Comparison of ENCODE assay signal across 8 mouse cellular contexts in the genomic region with DNA sequence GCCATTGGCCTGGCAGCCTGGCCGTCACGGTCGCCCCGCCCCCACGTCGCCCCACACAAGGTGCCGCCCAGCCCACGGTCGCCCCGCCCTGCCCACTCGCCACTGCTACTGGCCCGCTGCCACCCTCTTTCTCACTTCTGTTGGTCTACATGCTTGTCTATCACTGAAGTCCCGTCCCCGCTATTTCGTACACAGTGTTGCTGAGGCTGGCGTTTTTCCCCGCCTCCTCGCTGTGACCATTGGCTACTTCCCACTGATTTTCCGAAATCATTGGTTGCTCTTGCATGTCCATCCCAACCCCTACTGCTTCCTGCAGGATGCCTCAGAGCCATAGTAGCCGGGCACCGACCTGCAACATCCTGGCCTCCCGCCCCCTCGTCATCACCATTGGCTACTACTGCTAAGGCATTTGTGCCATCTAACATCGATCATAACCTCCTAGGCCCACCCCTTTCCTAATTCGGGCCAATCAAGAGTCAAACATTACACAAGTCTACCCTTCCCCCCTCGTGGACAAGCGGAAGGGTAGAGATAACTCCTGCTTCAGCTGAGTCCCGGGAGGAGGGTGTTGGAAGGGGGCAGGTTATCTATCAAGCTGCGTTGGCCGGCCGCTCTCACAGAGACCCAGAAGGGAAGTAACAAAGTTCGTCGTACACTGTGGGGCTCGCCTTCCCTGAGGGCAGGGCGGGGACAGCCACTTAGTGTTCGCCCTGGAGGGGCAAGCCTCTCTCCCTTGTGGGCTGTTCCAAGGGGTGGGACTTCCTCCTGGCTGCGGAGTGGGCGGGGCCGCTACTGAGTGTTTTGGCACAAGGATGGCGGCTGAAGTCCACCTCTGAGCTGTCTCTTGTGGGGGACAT. TPM values are rescaled to one million over a fixed set of nuclear protein-coding genes. Genes with fewer than 3 reads are reported as not detected.
DNase-seq lines count a peak whose midpoint lies in the region; ATAC-seq lines count a peak whose summit lies in the region.

No protein-coding gene starts in this region.

- peak; percentile 100 for DNase-seq in adipocyte (ENCODE audit: low spot score)
- DNase-seq in embryo, embryonic 10 days (ENCODE audit: low spot score), result peak; percentile 100
- peak; percentile 100 for DNase-seq in gastrocnemius, postnatal 10 days
- DNase-seq in induced T-regulatory cell, adult 2 months (ENCODE audit: low read depth), result peak; percentile 99
- peak; percentile 100 for DNase-seq in left cerebral cortex, adult 9 months (ENCODE audit: low spot score in 2 of 2)
- DNase-seq in right cerebral cortex, postnatal 14 days, result peak; percentile 100
- peak; percentile 99 to 100 for DNase-seq in urinary bladder, postnatal 36 days (ENCODE audit: low spot score in 2 of 2)

- ATAC-seq in megakaryocyte progenitor cell, adult 5-6 weeks (replicated peaks; ENCODE audit: poor library complexity), result peak; percentile 87

RNA-seq across cellular contexts. Expression of a gene that starts 0.5 kb away (rescaled TPM):
- 10 to 100 TPM in 1 of 2 experiments, 1 to 10 TPM in 1; 9.3 to 12.6 TPM for total RNA-seq in gastrocnemius, postnatal 10 days (2021)
- total RNA-seq in megakaryocyte progenitor cell, adult 5-6 weeks (2015), result 7.9 and 8.5 TPM in 2 replicates
- total RNA-seq in megakaryocyte progenitor cell, adult 5-6 weeks (2017), result 10.4 and 12.0 TPM in 2 replicates

RNA-seq across cellular contexts. Expression of a gene that starts 24.7 kb away (rescaled TPM):
- 10 to 100 TPM; 38.4 to 39.1 TPM for total RNA-seq in gastrocnemius, postnatal 10 days (2021)
- 53.3 and 56.3 TPM in 2 replicates for total RNA-seq in megakaryocyte progenitor cell, adult 5-6 weeks (2015)
- total RNA-seq in megakaryocyte progenitor cell, adult 5-6 weeks (2017), result 41.6 and 41.8 TPM in 2 replicates

RNA-seq across cellular contexts. Expression of a gene that starts 24.7 kb away (rescaled TPM):
- total RNA-seq in gastrocnemius, postnatal 10 days (2021), result not detected
- total RNA-seq in megakaryocyte progenitor cell, adult 5-6 weeks (2015), result not detected in 2 replicates
- not detected in 2 replicates for total RNA-seq in megakaryocyte progenitor cell, adult 5-6 weeks (2017)

RNA-seq across cellular contexts. Expression of a gene that starts 32.4 kb away (rescaled TPM):
- not detected for total RNA-seq in gastrocnemius, postnatal 10 days (2021)
- total RNA-seq in megakaryocyte progenitor cell, adult 5-6 weeks (2015), result not detected in 2 replicates
- total RNA-seq in megakaryocyte progenitor cell, adult 5-6 weeks (2017), result not detected in 2 replicates

RNA-seq across cellular contexts. Expression of a gene that starts 39.4 kb away (rescaled TPM):
- 1 to 10 TPM in 1 of 2 experiments, under 1 TPM in 1; 0.78 to 1.1 TPM for total RNA-seq in gastrocnemius, postnatal 10 days (2021)
- 0.37 and 1.1 TPM in 2 replicates for total RNA-seq in megakaryocyte progenitor cell, adult 5-6 weeks (2015)
- total RNA-seq in megakaryocyte progenitor cell, adult 5-6 weeks (2017), result 0.12 and 0.54 TPM in 2 replicates

Comparison
In these comparisons a context has a peak if more than half of its experiments do, and no peak if none do; other contexts are left out.
1. Peak in every context shown above with its lines: DNase-seq and ATAC-seq.